25 mouse cellular contexts compared by ENCODE assay signal in the genomic region with DNA sequence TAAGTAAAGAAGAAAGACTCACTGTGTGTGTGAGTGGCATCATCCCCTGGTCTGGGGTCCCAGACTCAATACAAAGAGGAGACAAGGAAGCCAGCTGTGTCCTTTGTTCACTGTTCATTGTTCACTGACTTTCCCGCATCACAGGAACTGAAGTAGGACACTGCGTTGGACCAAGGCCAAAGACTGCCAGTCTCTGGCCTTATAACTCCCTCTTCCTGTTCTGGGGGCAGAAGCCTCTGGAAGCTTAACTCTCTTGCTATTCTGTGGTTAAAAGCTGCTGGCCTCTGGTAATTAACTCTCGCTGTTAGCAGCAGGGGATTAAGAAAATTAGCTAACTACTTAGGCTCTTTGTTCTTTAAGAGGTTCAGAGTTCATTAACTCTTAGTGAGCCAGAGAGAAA.
DNase-seq lines count a peak whose midpoint lies in the region; ATAC-seq and TF ChIP-seq lines count a peak whose summit lies in the region.
"Had no signal": no experiment of that assay in that cellular context is flagged by ENCODE, and none has a peak within 500 bp of the region (broad histone marks: within the 10 kb centered on the region; RNA-seq: fewer than 3 reads in every experiment).

No protein-coding gene starts in this region.

- no peak overlapping the region for H3K4me2 ChIP-seq in midbrain, postnatal 0 days (ENCODE audit: low read depth, low read length, poor library complexity, severe bottlenecking)
- H3K4me2 ChIP-seq in midbrain, embryonic 16.5 days (ENCODE audit: low read length) = no peak overlapping the region
- H3K4me2 ChIP-seq in embryonic facial prominence, embryonic 11.5 days (ENCODE audit: low read depth, low read length) = no peak overlapping the region
- H3K4me2 ChIP-seq: forebrain, embryonic 12.5 days; heart, embryonic 11.5 days; hindbrain, embryonic 13.5 days; intestine, embryonic 15.5 days; kidney, embryonic 15.5 days; liver, embryonic 15.5 days; midbrain, embryonic 11.5 days; neural tube, embryonic 13.5 days had no signal

- H3K9ac ChIP-seq in midbrain, postnatal 0 days (replicated peaks; ENCODE audit: low read length, poor library complexity, severe bottlenecking) = no peak overlapping the region
- H3K9ac ChIP-seq in midbrain, embryonic 16.5 days (ENCODE audit: low read depth, low read length) = no peak overlapping the region
- no peak overlapping the region for H3K9ac ChIP-seq in embryonic facial prominence, embryonic 11.5 days (replicated peaks; ENCODE audit: low read length)
- H3K9ac ChIP-seq: forebrain, embryonic 12.5 days; hindbrain, embryonic 13.5 days; intestine, embryonic 15.5 days; kidney, embryonic 15.5 days; liver, embryonic 15.5 days; neural tube, embryonic 13.5 days had no signal

- TF ChIP-seq POLR2A in kidney, adult 2 months (IDR thresholded peaks at IDR 0.05; ENCODE audit: low read depth, low read length) = no peak

- H3K27ac ChIP-seq in kidney, adult 2 months (ENCODE audit: insufficient read depth, low read depth, low read length) = no peak overlapping the region
- no peak overlapping the region for H3K27ac ChIP-seq in midbrain, postnatal 0 days (ENCODE audit: low read depth, low read length)
- H3K27ac ChIP-seq in midbrain, embryonic 16.5 days (ENCODE audit: low read length) = no peak overlapping the region
- no peak overlapping the region for H3K27ac ChIP-seq in embryonic facial prominence, embryonic 11.5 days (replicated peaks; ENCODE audit: low read depth, low read length)
- H3K27ac ChIP-seq: forebrain, embryonic 12.5 days; hindbrain, embryonic 13.5 days; intestine, embryonic 15.5 days; kidney, embryonic 15.5 days; left cerebral cortex, adult 2 months; limb, embryonic 10.5 days; liver, embryonic 15.5 days; macrophage; neural tube, embryonic 13.5 days; stomach, postnatal 0 days had no signal

- peak; percentile 1 for DNase-seq in kidney, adult 2 months
- DNase-seq in kidney, adult 18-20 months = no peak
- DNase-seq in midbrain, postnatal 0 days (ENCODE audit: low spot score) = peak; percentile 29
- peak; percentile 8 for DNase-seq in embryonic facial prominence, embryonic 11.5 days (ENCODE audit: low spot score)
- DNase-seq in layer of hippocampus, adult 8-10 months (ENCODE audit: low spot score in 2 of 2) = no peak
- DNase-seq in thymus, postnatal 10 days (ENCODE audit: low spot score in 2 of 2) = no peak
- DNase-seq: adrenal gland, postnatal 25 days; cerebellum, adult 9-11 months; layer of hippocampus, adult 9-11 months; liver; thymus, adult 2 months had no signal

- ATAC-seq in midbrain, postnatal 0 days (ENCODE audit: low FRiP score) = no peak
- no peak for ATAC-seq in midbrain, embryonic 16.5 days
- ATAC-seq in embryonic facial prominence, embryonic 11.5 days (replicated peaks; ENCODE audit: insufficient number of reproducible peaks, low FRiP score, low TSS enrichment, low read depth) = no peak
- ATAC-seq: intestine, embryonic 15.5 days had no signal

- 25% methylated on average over 3 of the region's 3 CpGs for WGBS in kidney, adult 2 months
- whole genome bisulfite sequencing in midbrain, postnatal 0 days = 14% methylated on average over 3 of the region's 3 CpGs
- WGBS in midbrain, embryonic 16.5 days = 2% methylated on average over 3 of the region's 3 CpGs
- WGBS in embryonic facial prominence, embryonic 11.5 days = 9% methylated on average over 3 of the region's 3 CpGs

- H3K36me3 ChIP-seq in kidney, adult 2 months (ENCODE audit: control insufficient read depth, insufficient read depth, low read length) = no peaks in the 10 kb centered on the region
- no peaks in the 10 kb centered on the region for H3K36me3 ChIP-seq in midbrain, postnatal 0 days (ENCODE audit: insufficient read depth, low read length)
- no peaks in the 10 kb centered on the region for H3K36me3 ChIP-seq in midbrain, embryonic 16.5 days (ENCODE audit: control insufficient read depth, insufficient read depth, low read length)
- no peaks in the 10 kb centered on the region for H3K36me3 ChIP-seq in embryonic facial prominence, embryonic 11.5 days (replicated peaks; ENCODE audit: control insufficient read depth, insufficient read depth, low read depth, low read length)
- H3K36me3 ChIP-seq: forebrain, embryonic 12.5 days; hindbrain, embryonic 13.5 days; intestine, embryonic 15.5 days; kidney, embryonic 15.5 days; limb, embryonic 10.5 days; liver, embryonic 15.5 days; neural tube, embryonic 13.5 days had no signal

- no peaks in the 10 kb centered on the region for H3K4me1 ChIP-seq in kidney, adult 2 months (ENCODE audit: control insufficient read depth, insufficient read depth, low read length)
- H3K4me1 ChIP-seq in midbrain, postnatal 0 days (ENCODE audit: insufficient read depth, low read length) = no peaks in the 10 kb centered on the region
- no peaks in the 10 kb centered on the region; the same call in 1 of the 2 replicates for H3K4me1 ChIP-seq in midbrain, embryonic 16.5 days (ENCODE audit: control insufficient read depth, insufficient read depth, low read length)
- no peaks in the 10 kb centered on the region for H3K4me1 ChIP-seq in embryonic facial prominence, embryonic 11.5 days (ENCODE audit: control insufficient read depth, insufficient read depth, low read length)
- H3K4me1 ChIP-seq: intestine, embryonic 15.5 days; kidney, embryonic 15.5 days; limb, embryonic 10.5 days had no signal

- no peaks in the 10 kb centered on the region for H3K27me3 ChIP-seq in kidney, adult 2 months (replicated peaks; ENCODE audit: control insufficient read depth, insufficient read depth, low read length)
- H3K27me3 ChIP-seq in midbrain, postnatal 0 days (ENCODE audit: insufficient read depth, low read length) = no peaks in the 10 kb centered on the region
- no peaks in the 10 kb centered on the region for H3K27me3 ChIP-seq in midbrain, embryonic 16.5 days (ENCODE audit: control insufficient read depth, insufficient read depth, low read depth, low read length)
- no peaks in the 10 kb centered on the region for H3K27me3 ChIP-seq in embryonic facial prominence, embryonic 11.5 days (ENCODE audit: control insufficient read depth, insufficient read depth, low read length)
- H3K27me3 ChIP-seq: forebrain, embryonic 12.5 days; hindbrain, embryonic 13.5 days; intestine, embryonic 15.5 days; kidney, embryonic 15.5 days; liver, embryonic 15.5 days; neural tube, embryonic 13.5 days had no signal

- H3K9me3 ChIP-seq in midbrain, postnatal 0 days (ENCODE audit: low read length) = 0 out of 2 replicates have a peak, but pooled peaks cover 3% of the 10 kb centered on the region
- H3K9me3 ChIP-seq in midbrain, embryonic 16.5 days (replicated peaks; ENCODE audit: control insufficient read depth, low read length, poor library complexity, severe bottlenecking) = no peaks in the 10 kb centered on the region; the same call in 1 of the 2 replicates
- H3K9me3 ChIP-seq in embryonic facial prominence, embryonic 11.5 days (replicated peaks; ENCODE audit: control insufficient read depth, low read length) = no peaks in the 10 kb centered on the region
- H3K9me3 ChIP-seq: forebrain, embryonic 12.5 days; hindbrain, embryonic 13.5 days; intestine, embryonic 15.5 days; kidney, embryonic 15.5 days; limb, embryonic 10.5 days; liver, embryonic 15.5 days; neural tube, embryonic 13.5 days had no signal

- H3K4me3 ChIP-seq in kidney, adult 2 months (ENCODE audit: insufficient read depth, low read depth, low read length) = no peak overlapping the region
- no peak overlapping the region for H3K4me3 ChIP-seq in midbrain, postnatal 0 days (ENCODE audit: low read depth, low read length)
- H3K4me3 ChIP-seq in midbrain, embryonic 16.5 days (ENCODE audit: low read depth, low read length) = no peak overlapping the region
- no peak overlapping the region for H3K4me3 ChIP-seq in embryonic facial prominence, embryonic 11.5 days (ENCODE audit: low read depth, low read length)
- H3K4me3 ChIP-seq: forebrain, embryonic 12.5 days; hindbrain, embryonic 13.5 days; intestine, embryonic 15.5 days; kidney, embryonic 15.5 days; left cerebral cortex, adult 2 months; limb, embryonic 10.5 days; liver, embryonic 15.5 days; myocyte; neural tube, embryonic 13.5 days had no signal

- no peak for TF ChIP-seq CTCF in kidney, adult 2 months (conservative IDR thresholded peaks at IDR 0.05; ENCODE audit: insufficient read depth, insufficient read length, low read depth, low read length)
- TF ChIP-seq CTCF in midbrain, postnatal 0 days (IDR thresholded peaks at IDR 0.05) = no peak

Comparison
In these comparisons a context has a peak if more than half of its experiments do, and no peak if none do; other contexts are left out.
1. DNase-seq: peak in kidney, adult 2 months (single experiment), midbrain, postnatal 0 days (single experiment) and embryonic facial prominence, embryonic 11.5 days (single experiment); none in kidney, adult 18-20 months (single experiment), layer of hippocampus, adult 8-10 months (0 of 2) and thymus, postnatal 10 days (0 of 2).